Mouse (Mus musculus): Measurements from ENCODE around the gene Fggy.

Fggy gene

GRCm38 (mm10) chr4:95771945-95772344 lies 214.6 kb downstream of the Fggy start:
- DNase-seq (ENCODE audit: extremely low read depth, low read depth, low spot score) = no peak

GRCm38 (mm10) chr4:95772663-95773062 lies 215.4 kb downstream of the Fggy start:
- DNase-seq (ENCODE audit: extremely low read depth, low read depth, low spot score) = no peak

- DNase-seq (ENCODE audit: extremely low read depth, low read depth, low spot score) = no peak
Observed at GRCm38 (mm10) chr4:95775574-95775973, 218.3 kb downstream of the Fggy start.

- DNase-seq (ENCODE audit: extremely low read depth, low read depth, low spot score) = no peak
Observed at GRCm38 (mm10) chr4:95777839-95778238, 220.5 kb downstream of the Fggy start.

- no peak for DNase-seq (ENCODE audit: extremely low read depth, low read depth, low spot score)
Observed at GRCm38 (mm10) chr4:95778528-95778927, 221.2 kb downstream of the Fggy start.

GRCm38 (mm10) chr4:95784146-95784895 lies 227.0 kb downstream of the Fggy start:
- DNase-seq (ENCODE audit: extremely low read depth, low read depth, low spot score) = no peak

- no peak for DNase-seq (ENCODE audit: extremely low read depth, low read depth, low spot score)
Observed at GRCm38 (mm10) chr4:95787609-95788008, 230.3 kb downstream of the Fggy start.

GRCm38 (mm10) chr4:95788867-95789266 lies 231.6 kb downstream of the Fggy start:
- no peak for DNase-seq (ENCODE audit: extremely low read depth, low read depth, low spot score)

GRCm38 (mm10) chr4:95791913-95792475 lies 234.7 kb downstream of the Fggy start:
- DNase-seq (ENCODE audit: extremely low read depth, low read depth, low spot score) = no peak

GRCm38 (mm10) chr4:95793647-95794328 lies 236.5 kb downstream of the Fggy start:
- DNase-seq (ENCODE audit: extremely low read depth, low read depth, low spot score) = no peak

GRCm38 (mm10) chr4:95794651-95795050 lies 237.3 kb downstream of the Fggy start:
- no peak for DNase-seq (ENCODE audit: extremely low read depth, low read depth, low spot score)

- no peak for DNase-seq (ENCODE audit: extremely low read depth, low read depth, low spot score)
Observed at GRCm38 (mm10) chr4:95795283-95795682, 238.0 kb downstream of the Fggy start.

- no peak for DNase-seq (ENCODE audit: extremely low read depth, low read depth, low spot score)
Observed at GRCm38 (mm10) chr4:95819650-95820049, 262.3 kb downstream of the Fggy start.

GRCm38 (mm10) chr4:95821906-95822579 lies 264.7 kb downstream of the Fggy start:
- DNase-seq (ENCODE audit: extremely low read depth, low read depth, low spot score) = no peak

- no peak for DNase-seq (ENCODE audit: extremely low read depth, low read depth, low spot score)
Observed at GRCm38 (mm10) chr4:95828164-95828563, 270.9 kb downstream of the Fggy start.

GRCm38 (mm10) chr4:95830320-95830719 lies 273.0 kb downstream of the Fggy start:
- no peak for DNase-seq (ENCODE audit: extremely low read depth, low read depth, low spot score)

- no peak for DNase-seq (ENCODE audit: extremely low read depth, low read depth, low spot score)
Observed at GRCm38 (mm10) chr4:95839860-95840259, 282.6 kb downstream of the Fggy start.

GRCm38 (mm10) chr4:95840389-95841053 lies 283.2 kb downstream of the Fggy start:
- DNase-seq (ENCODE audit: extremely low read depth, low read depth, low spot score) = no peak

GRCm38 (mm10) chr4:95845981-95846617 lies 288.8 kb downstream of the Fggy start:
- DNase-seq (ENCODE audit: extremely low read depth, low read depth, low spot score) = no peak

GRCm38 (mm10) chr4:95847219-95847618 lies 289.9 kb downstream of the Fggy start:
- no peak for DNase-seq (ENCODE audit: extremely low read depth, low read depth, low spot score)

GRCm38 (mm10) chr4:95847664-95848063 lies 290.4 kb downstream of the Fggy start:
- DNase-seq (ENCODE audit: extremely low read depth, low read depth, low spot score) = no peak

All from fat pad, adult 2 months (tissue).